Mouse (Mus musculus) CH12.LX (cell line): ENCODE measurements around the gene Tmeff2. TPM values are rescaled to one million over a fixed set of nuclear protein-coding genes. Genes with fewer than 3 reads are reported as not detected.

Experiments used
- DNase-seq: peaks from one replicate; pipeline ENCODE4 v3.0.0-alpha.2; 2013; ENCODE audit errors: extremely low read depth
- H3K27ac ChIP-seq: 2 replicates; pipeline ENCODE4 v1.5.1; 2012; ENCODE audit warnings: low read depth, mild to moderate bottlenecking, control low read depth, moderate library complexity; ENCODE audit not compliant: insufficient read depth
- H3K27me3 ChIP-seq: replicated peaks from 2 replicates; pipeline ENCODE3; 2012; ENCODE audit warnings: inconsistent platforms
- H3K36me3 ChIP-seq, 2 experiments: replicated peaks in 1 of 2; 2 replicates each; pipeline versions ENCODE3 to v1.6.1; 2012; ENCODE audit warnings: inconsistent platforms in 1 of 2, low read length in 1 of 2, mild to moderate bottlenecking in 1 of 2, mixed read lengths in 1 of 2, moderate library complexity in 1 of 2; ENCODE audit not compliant: control insufficient read depth in 1 of 2, insufficient read depth in 1 of 2
- H3K4me1 ChIP-seq, 2 experiments: 2 replicates each; pipeline ENCODE4 v1.6.1; 2012; ENCODE audit warnings: inconsistent platforms in 1 of 2, moderate library complexity in 1 of 2; ENCODE audit not compliant: insufficient read depth in 2 of 2, control insufficient read depth in 1 of 2
- H3K4me2 ChIP-seq: 2 replicates; pipeline ENCODE4 v1.6.1; 2012; ENCODE audit warnings: low read depth, mild to moderate bottlenecking, control low read depth; ENCODE audit not compliant: poor library complexity, insufficient read depth, severe bottlenecking
- H3K4me3 ChIP-seq, 3 experiments: fragments of 150-350 bp in 1 of 3; sonication (generic) in 1 of 3; replicated peaks in 1 of 3; 2 replicates each; pipeline versions ENCODE3 to v1.5.1; 2011 to 2012; ENCODE audit warnings: low read depth in 2 of 3, low read length in 2 of 3, mild to moderate bottlenecking in 2 of 3, moderate library complexity in 2 of 3, control low read depth in 1 of 3, improper control_type of control experiment in 1 of 3, inconsistent platforms in 1 of 3, mixed read lengths in 1 of 3; ENCODE audit not compliant: poor library complexity in 1 of 3
- H3K79me2 ChIP-seq: replicated peaks from 2 replicates; pipeline ENCODE4 v1.6.1; 2012; ENCODE audit warnings: mild to moderate bottlenecking, moderate library complexity; ENCODE audit not compliant: control insufficient read depth, poor library complexity, insufficient read depth, severe bottlenecking; ENCODE audit errors: extremely low read depth
- H3K9ac ChIP-seq: 2 replicates; pipeline ENCODE4 v1.6.1; 2012; ENCODE audit warnings: low read depth, mild to moderate bottlenecking, control low read depth, moderate library complexity; ENCODE audit not compliant: insufficient read depth
- H3K9me3 ChIP-seq: replicated peaks from 2 replicates; pipeline ENCODE3; 2012; ENCODE audit warnings: low read length, inconsistent platforms, mixed read lengths
- BHLHE40 ChIP-seq: IDR thresholded peaks from 2 replicates; pipeline ENCODE4 v1.6.1; 2011; ENCODE audit warnings: mild to moderate bottlenecking, low read depth, low read length, improper control_type of control experiment
- CTCF ChIP-seq, 2 experiments: IDR thresholded peaks in 1 of 2; conservative IDR thresholded peaks in 1 of 2; 2 replicates each; pipeline ENCODE4 v1.5.1; 2011 to 2012; ENCODE audit warnings: low read depth in 2 of 2, low read length in 2 of 2, improper control_type of control experiment in 1 of 2, inconsistent platforms in 1 of 2, mild to moderate bottlenecking in 1 of 2, moderate library complexity in 1 of 2
- E2F4 ChIP-seq: IDR thresholded peaks from 2 replicates; pipeline ENCODE4 v1.6.1; 2011; ENCODE audit warnings: low read depth, low read length, improper control_type of control experiment; ENCODE audit not compliant: insufficient replicate concordance
- ELF1 ChIP-seq: IDR thresholded peaks from 2 replicates; pipeline ENCODE4 v1.6.1; 2014; ENCODE audit warnings: low read depth, mild to moderate bottlenecking, inconsistent platforms, low read length, improper control_type of control experiment
- EP300 ChIP-seq: IDR thresholded peaks from 2 replicates; pipeline ENCODE4 v1.6.1; 2011; ENCODE audit warnings: low read length, improper control_type of control experiment
- ETS1 ChIP-seq: conservative IDR thresholded peaks from 2 replicates; pipeline ENCODE4 v1.6.1; 2012; ENCODE audit warnings: low read depth, mild to moderate bottlenecking, inconsistent platforms, low read length, improper control_type of control experiment, moderate library complexity
- HCFC1 ChIP-seq: IDR thresholded peaks from 2 replicates; pipeline ENCODE4 v1.6.1; 2012; ENCODE audit warnings: low read depth, mild to moderate bottlenecking, inconsistent platforms, low read length, improper control_type of control experiment
- JUN ChIP-seq: IDR thresholded peaks from 2 replicates; pipeline ENCODE4 v1.6.1; 2011; ENCODE audit warnings: low read depth, mild to moderate bottlenecking, low read length, improper control_type of control experiment, moderate library complexity; ENCODE audit not compliant: insufficient read depth
- JUND ChIP-seq: conservative IDR thresholded peaks from 2 replicates; pipeline ENCODE4 v1.6.1; 2011; ENCODE audit warnings: low read depth, low read length, improper control_type of control experiment
- KAT2A ChIP-seq: IDR thresholded peaks from 2 replicates; pipeline ENCODE4 v1.6.1; 2012; ENCODE audit warnings: low read length, improper control_type of control experiment, inconsistent platforms; ENCODE audit not compliant: insufficient replicate concordance
- MAZ ChIP-seq: IDR thresholded peaks from 2 replicates; pipeline ENCODE4 v1.6.1; 2012; ENCODE audit warnings: low read depth, mild to moderate bottlenecking, inconsistent platforms, low read length, improper control_type of control experiment, moderate library complexity
- MEF2A ChIP-seq: IDR thresholded peaks from 2 replicates; pipeline ENCODE4 v1.6.1; 2014; ENCODE audit warnings: low read depth, mild to moderate bottlenecking, inconsistent platforms, low read length, improper control_type of control experiment, borderline replicate concordance
- MXI1 ChIP-seq: IDR thresholded peaks from 2 replicates; pipeline ENCODE4 v1.6.1; 2011; ENCODE audit warnings: mild to moderate bottlenecking, low read depth, low read length, improper control_type of control experiment
- MYC ChIP-seq: IDR thresholded peaks from 2 replicates; pipeline ENCODE4 v1.6.1; 2011; ENCODE audit warnings: low read depth, mild to moderate bottlenecking, improper control_type of control experiment, low read length
- NELFE ChIP-seq: IDR thresholded peaks from 2 replicates; pipeline ENCODE4 v1.6.1; 2011; ENCODE audit warnings: low read depth, low read length, improper control_type of control experiment
- PAX5 ChIP-seq: IDR thresholded peaks from 2 replicates; pipeline ENCODE4 v1.6.1; 2012; ENCODE audit warnings: low read length, inconsistent platforms, mixed read lengths
- RAD21 ChIP-seq: IDR thresholded peaks from 2 replicates; pipeline ENCODE4 v1.6.1; 2011; ENCODE audit warnings: low read depth, mild to moderate bottlenecking, low read length, improper control_type of control experiment, moderate library complexity
- SMC3 ChIP-seq: IDR thresholded peaks from 2 replicates; pipeline ENCODE4 v1.6.1; 2011; ENCODE audit warnings: low read depth, low read length, improper control_type of control experiment
- TBP ChIP-seq: conservative IDR thresholded peaks from 2 replicates; pipeline ENCODE4 v1.6.1; 2011; ENCODE audit warnings: low read depth, low read length, improper control_type of control experiment
- TCF12 ChIP-seq: IDR thresholded peaks from 2 replicates; pipeline ENCODE4 v1.6.1; 2014; ENCODE audit warnings: low read depth, mild to moderate bottlenecking, inconsistent platforms, low read length, improper control_type of control experiment
- ZKSCAN1 ChIP-seq: IDR thresholded peaks from 2 replicates; pipeline ENCODE4 v1.6.1; 2012; ENCODE audit warnings: low read depth, inconsistent platforms, low read length, improper control_type of control experiment, borderline replicate concordance
- ZNF384 ChIP-seq: IDR thresholded peaks from 2 replicates; pipeline ENCODE4 v1.6.1; 2012; ENCODE audit warnings: low read depth, low read length, improper control_type of control experiment, inconsistent platforms
- dilution Hi-C: fragments of 300-500 bp; cut with MboI; formaldehyde crosslinking; loops from 2 replicates; pipeline ENCODE4 v1.14.3; 2020; ENCODE audit warnings: low sequenced_read_pairs; ENCODE audit not compliant: extremely low pct_unique_long_range_greater_than_20kb, extremely low pct_ligation_motif_present
- in situ Hi-C: fragments of 300-500 bp; cut with MboI; formaldehyde crosslinking; loops from 3 replicates; pipeline ENCODE4 v1.14.3; 2019; ENCODE audit warnings: low sequenced_read_pairs, low pct_ligation_motif_present, low pct_unique_long_range_greater_than_20kb, mixed read lengths
- polyA plus RNA-seq: library from polyadenylated mRNA; unstranded; fragments of >175 nt; gene quantifications from 2 replicates; pipeline ENCODE4 v1.2.1, GENCODE M21; 2012; ENCODE audit warnings: low read depth; ENCODE audit not compliant: insufficient read length
- total RNA-seq, 2 experiments: library from RNA; depleted of rRNA; stranded (reverse); fragments of 300-350 nt in 1 of 2; fragments of >200 nt in 1 of 2; gene quantifications; 2 replicates each; pipeline ENCODE4 v1.2.3; 2012 to 2014

Gene Tmeff2
- total and polyA plus RNA-seq, 3 experiments = not detected

DNA sequence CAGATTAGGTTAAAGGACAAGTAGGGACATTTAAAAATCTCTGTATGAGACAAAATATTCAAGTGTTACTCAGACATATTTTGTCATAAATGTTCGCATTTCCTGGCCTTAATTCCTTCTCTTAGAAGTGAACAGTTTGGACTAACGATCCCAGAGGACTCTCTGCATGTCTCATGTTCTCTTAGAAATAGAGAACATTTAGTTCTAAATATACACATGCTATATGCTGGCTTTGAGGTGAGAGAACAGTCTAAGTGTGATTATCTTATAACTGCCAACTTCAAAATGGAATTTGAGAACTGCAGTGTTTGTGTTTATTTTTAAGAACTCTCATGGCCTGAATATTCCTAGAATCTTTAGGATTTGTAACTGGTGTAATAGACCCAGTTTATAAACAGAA, 69.2 kb downstream of the Tmeff2 start:
- Histone ChIP-seq H3K79me2 (no peaks in the 10 kb centered on the region), H3K4me2 (no peak overlapping the region), H3K27ac (no peak overlapping the region), H3K9ac (no peak overlapping the region), H3K4me3 (no peak overlapping the region), H3K36me3 (no peaks in the 10 kb centered on the region), H3K4me1 (no peaks in the 10 kb centered on the region), H3K27me3 (no peaks in the 10 kb centered on the region), H3K9me3 (no peaks in the 10 kb centered on the region)
- dilution Hi-C loops (no loop called here), in situ Hi-C loops (loop anchor here (25.0 kb wide), 2 partner anchors 368 to 643 kb away; no protein-coding TSS in a partner anchor)
- TF ChIP-seq ELF1 = no peak
- no peak for TF ChIP-seq E2F4
- TF ChIP-seq PAX5 = no peak
- TF ChIP-seq JUN = no peak
- TF ChIP-seq MYC = no peak
- TF ChIP-seq NELFE = no peak
- no peak for TF ChIP-seq RAD21
- no peak for TF ChIP-seq BHLHE40
- no peak for DNase-seq

DNA sequence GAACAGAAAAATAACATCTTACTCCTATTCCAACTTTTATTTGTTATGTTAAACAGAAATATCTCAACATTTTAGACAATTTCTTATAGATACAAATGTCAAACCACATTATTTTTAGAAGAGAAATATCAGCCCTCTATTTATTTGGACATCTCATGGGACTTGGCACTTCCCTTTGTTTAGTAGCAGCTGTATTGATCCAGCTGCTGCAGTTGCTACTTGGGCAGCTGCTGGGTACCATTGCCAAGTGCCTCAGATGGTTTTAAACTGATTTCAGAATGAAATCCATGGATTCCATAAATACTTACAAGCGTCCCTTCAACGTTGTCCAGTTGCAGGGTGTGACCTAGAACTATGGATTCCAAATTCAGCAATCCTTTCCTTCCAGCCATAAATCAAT, 70.4 kb downstream of the Tmeff2 start:
- no peak for TF ChIP-seq TBP
- TF ChIP-seq MXI1 = no peak
- no peak for TF ChIP-seq ETS1
- no peak for TF ChIP-seq CTCF (conservative IDR thresholded peaks at IDR 0.05 in 1 of 2, IDR thresholded peaks at IDR 0.05 in 1 of 2; ENCODE audit: low read depth in 2 of 2, low read length in 2 of 2)
- TF ChIP-seq ZNF384 = no peak
- TF ChIP-seq PAX5 = no peak
- no peak for TF ChIP-seq MYC
- TF ChIP-seq SMC3 = no peak
- TF ChIP-seq ELF1 = no peak
- no peak for TF ChIP-seq KAT2A
- TF ChIP-seq NELFE = no peak
- TF ChIP-seq ZKSCAN1 = no peak
- TF ChIP-seq TCF12 = no peak
- TF ChIP-seq EP300 = no peak
- no peak for TF ChIP-seq JUND
- no peak for TF ChIP-seq MAZ
- TF ChIP-seq HCFC1 = no peak
- TF ChIP-seq BHLHE40 = no peak
- no peak for TF ChIP-seq MEF2A
- TF ChIP-seq E2F4 = no peak
- Histone ChIP-seq H3K27ac (no peak overlapping the region), H3K4me3 (no peak overlapping the region), H3K4me1 (no peaks in the 10 kb centered on the region), H3K36me3 (no peaks in the 10 kb centered on the region), H3K9ac (no peak overlapping the region), H3K79me2 (no peaks in the 10 kb centered on the region), H3K4me2 (no peak overlapping the region), H3K9me3 (no peaks in the 10 kb centered on the region), H3K27me3 (no peaks in the 10 kb centered on the region)
- dilution Hi-C loops = no loop called here
- DNase-seq = no peak
- in situ Hi-C loops = loop anchor here (25.0 kb wide), 2 partner anchors 366 to 641 kb away; no protein-coding TSS in a partner anchor
